Mouse (Mus musculus) limb, embryonic 11.5 days (tissue): Measurements from ENCODE around the gene Phlpp1. TPM values are rescaled to one million over a fixed set of nuclear protein-coding genes. Genes with fewer than 3 reads are reported as not detected.

Experiments used
- ATAC-seq: fragments of 200-750 bp; cut with Nextera tagmentation; 2 replicates; pipeline ENCODE4 v1.8.0; 2017; ENCODE audit warnings: low read depth; ENCODE audit not compliant: insufficient number of reproducible peaks, low FRiP score, low TSS enrichment
- DNase-seq: peaks from one replicate; pipeline ENCODE4 v3.0.0-alpha.2; 2015; ENCODE audit warnings: low spot score
- H3K27ac ChIP-seq: fragments of 300-500 bp; sonication (generic); replicated peaks from 2 replicates; pipeline ENCODE4 v1.5.1; 2014; ENCODE audit warnings: low read depth, mild to moderate bottlenecking, low read length
- H3K27me3 ChIP-seq: fragments of 300-500 bp; sonication (generic); 2 replicates; pipeline ENCODE4 v1.6.1; 2014; ENCODE audit warnings: mild to moderate bottlenecking, low read length, mixed read lengths; ENCODE audit not compliant: control insufficient read depth, insufficient read depth
- H3K36me3 ChIP-seq: fragments of 300-500 bp; sonication (generic); 2 replicates; pipeline ENCODE4 v1.6.1; 2014; ENCODE audit warnings: mild to moderate bottlenecking, low read length, moderate library complexity, mixed read lengths; ENCODE audit not compliant: control insufficient read depth, insufficient read depth
- H3K4me1 ChIP-seq: fragments of 300-500 bp; sonication (generic); 2 replicates; pipeline ENCODE4 v1.6.1; 2014; ENCODE audit warnings: low read length, mixed read lengths; ENCODE audit not compliant: control insufficient read depth, insufficient read depth
- H3K4me2 ChIP-seq: fragments of 300-500 bp; sonication (generic); 2 replicates; pipeline ENCODE4 v1.6.1; 2014; ENCODE audit warnings: low read depth, mild to moderate bottlenecking, moderate library complexity; ENCODE audit not compliant: severe bottlenecking
- H3K4me3 ChIP-seq: fragments of 300-500 bp; sonication (generic); 2 replicates; pipeline ENCODE4 v1.5.1; 2014; ENCODE audit warnings: low read depth, low read length
- H3K9ac ChIP-seq: fragments of 300-500 bp; sonication (generic); 2 replicates; pipeline ENCODE4 v1.6.1; 2014; ENCODE audit warnings: mild to moderate bottlenecking, low read length
- H3K9me3 ChIP-seq: fragments of 300-500 bp; sonication (generic); 2 replicates; pipeline ENCODE4 v1.6.1; 2016; ENCODE audit warnings: low read length; ENCODE audit not compliant: control insufficient read depth
- WGBS: fragments of 180-500 bp; shearing (Covaris S2); extraction: QIAGEN DNeasy Blood & Tissue Kit; methylation state at CpG from one replicate; pipeline ENCODE4 v1.1.7; 2014; 5-methylcytosine and 5-hydroxymethylcytosine counted together
- polyA plus RNA-seq: library from polyadenylated mRNA; unstranded; fragments of >200 nt; fragmentation: Nextera tagmentation; extraction: Ambion mirVana; gene quantifications from 2 replicates; pipeline ENCODE4 v1.2.1, GENCODE M21; 2014

The Phlpp1 gene
- polyA plus RNA-seq, 1 experiment from 2014 or later, result 3.2 TPM

GRCm38 (mm10) chr1:106276824-106277223 is 105.3 kb downstream of the Phlpp1 start:
- 57% methylated on average over 1 of the region's 1 CpGs for WGBS
- no peaks in the 10 kb centered on the region for H3K4me1 ChIP-seq

DNA sequence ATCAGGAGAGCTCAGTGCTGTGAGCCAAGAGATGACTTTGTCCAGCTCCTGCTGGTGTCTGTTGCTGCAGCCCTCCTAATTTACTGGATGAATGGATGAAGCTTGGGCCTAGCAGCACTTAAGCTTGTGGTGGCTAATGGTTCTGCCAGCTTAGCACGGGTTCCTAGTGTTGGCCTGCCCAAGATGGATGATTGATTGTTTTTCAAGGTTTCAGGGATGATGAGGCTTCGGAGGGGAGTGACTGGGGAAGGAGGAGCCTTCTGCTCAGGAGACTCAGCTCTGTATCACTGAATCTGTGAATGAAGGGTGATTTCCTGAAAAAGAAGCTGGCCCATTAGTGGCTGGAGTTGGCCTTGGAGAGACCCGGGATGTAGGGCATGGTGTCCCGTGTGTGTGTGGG is 105.7 kb downstream of the Phlpp1 start:
- H3K9ac ChIP-seq, result no peak overlapping the region
- no peaks in the 10 kb centered on the region for H3K9me3 ChIP-seq
- no peak overlapping the region for H3K4me2 ChIP-seq
- no peak overlapping the region for H3K27ac ChIP-seq
- no peaks in the 10 kb centered on the region for H3K36me3 ChIP-seq
- WGBS, result 61% methylated on average over 4 of the region's 4 CpGs
- H3K4me1 ChIP-seq, result no peaks in the 10 kb centered on the region
- DNase-seq (no peak), ATAC-seq (no peak)
- H3K27me3 ChIP-seq, result no peaks in the 10 kb centered on the region
- no peak overlapping the region for H3K4me3 ChIP-seq

More at GRCm38 (mm10) chr1:106276824-106277223, 105.3 kb downstream of the Phlpp1 start:
- no peak overlapping the region for H3K4me2 ChIP-seq
- ATAC-seq, result no peak
- no peak for DNase-seq
- no peaks in the 10 kb centered on the region for H3K27me3 ChIP-seq
- no peak overlapping the region for H3K4me3 ChIP-seq
- no peaks in the 10 kb centered on the region for H3K9me3 ChIP-seq
- no peak overlapping the region for H3K27ac ChIP-seq
- no peaks in the 10 kb centered on the region for H3K36me3 ChIP-seq
- H3K9ac ChIP-seq, result no peak overlapping the region

DNA sequence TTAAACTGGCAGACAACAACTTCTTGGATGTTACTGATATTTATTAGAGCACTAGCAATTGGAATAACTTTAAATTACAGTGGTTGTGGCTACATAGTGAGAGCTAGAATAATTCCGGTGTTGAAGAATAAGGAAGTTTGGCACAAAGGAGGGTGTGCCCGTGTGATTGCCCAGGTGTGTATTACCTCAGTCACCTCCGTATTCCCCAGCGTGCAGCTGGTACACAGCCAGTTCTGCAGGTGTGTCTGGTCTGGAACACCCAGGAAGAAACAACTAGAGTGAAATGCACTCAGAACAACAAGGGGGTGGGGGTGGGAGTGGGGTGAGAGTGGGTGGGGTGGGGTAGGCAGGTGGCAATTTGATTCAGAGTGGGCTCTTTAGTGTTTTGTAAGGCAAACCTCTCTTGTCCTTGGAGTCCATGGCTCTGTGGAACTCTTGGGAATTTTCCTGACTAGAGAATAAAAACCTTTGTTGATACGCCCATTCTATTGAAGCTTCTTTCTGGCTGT is 107.1 kb downstream of the Phlpp1 start:
- Histone ChIP-seq H3K4me3 (no peak overlapping the region), H3K27ac (no peak overlapping the region), H3K4me1 (no peaks in the 10 kb centered on the region), H3K36me3 (no peaks in the 10 kb centered on the region), H3K9ac (no peak overlapping the region), H3K27me3 (no peaks in the 10 kb centered on the region), H3K4me2 (no peak overlapping the region), H3K9me3 (no peaks in the 10 kb centered on the region)
- DNase-seq (no peak), ATAC-seq (no peak)
- WGBS, result 90% methylated on average over 5 of the region's 5 CpGs

GRCm38 (mm10) chr1:106279404-106280123 is 108.0 kb downstream of the Phlpp1 start:
- ATAC-seq, result no peak
- H3K27ac ChIP-seq, result no peak overlapping the region
- 81% methylated on average over 2 of the region's 2 CpGs for WGBS
- no peak overlapping the region for H3K9ac ChIP-seq
- no peak overlapping the region for H3K4me3 ChIP-seq
- H3K27me3 ChIP-seq, result no peaks in the 10 kb centered on the region
- H3K4me2 ChIP-seq, result no peak overlapping the region
- H3K9me3 ChIP-seq, result no peaks in the 10 kb centered on the region
- no peaks in the 10 kb centered on the region for H3K4me1 ChIP-seq
- no peaks in the 10 kb centered on the region for H3K36me3 ChIP-seq
- no peak for DNase-seq

DNA sequence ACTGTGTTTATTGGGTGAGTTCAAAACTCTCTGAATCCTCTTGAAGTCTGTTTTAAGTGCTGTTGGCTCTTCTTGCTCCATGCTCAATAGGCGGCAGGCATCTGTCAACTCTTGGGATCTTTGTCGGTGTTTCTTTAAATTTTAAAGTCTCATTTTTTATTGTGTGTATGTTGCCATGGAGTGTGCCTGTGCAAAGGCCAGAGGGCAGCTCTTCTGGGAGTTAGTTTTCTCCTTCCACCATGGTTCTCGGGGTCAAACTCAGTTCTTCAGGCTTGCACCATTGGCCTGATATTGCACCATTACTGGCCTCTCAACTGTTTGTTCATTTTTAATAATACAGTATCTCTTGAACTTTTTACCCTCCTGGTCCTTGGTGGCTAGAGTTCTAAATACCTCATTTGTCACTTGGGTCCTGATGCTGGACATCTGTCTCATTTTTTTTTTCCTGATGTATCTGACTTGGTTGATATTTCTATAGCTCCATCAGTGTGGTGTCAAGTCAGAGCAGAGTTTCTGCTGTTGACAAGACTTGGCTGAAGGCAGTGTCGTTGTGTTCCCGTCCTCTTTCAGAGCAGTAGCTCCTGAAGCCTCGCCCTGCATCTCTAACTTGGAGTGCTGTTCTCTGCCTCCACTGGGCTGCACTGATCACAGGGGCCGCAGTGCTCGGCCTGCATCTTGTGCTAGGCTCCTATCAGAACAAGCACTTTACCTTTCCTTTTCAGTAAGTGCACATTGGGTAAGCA is 108.8 kb downstream of the Phlpp1 start:
- WGBS, result 84% methylated on average over 8 of the region's 8 CpGs
- Histone ChIP-seq H3K4me3 (no peak overlapping the region), H3K9me3 (no peaks in the 10 kb centered on the region), H3K4me1 (no peaks in the 10 kb centered on the region), H3K27me3 (no peaks in the 10 kb centered on the region), H3K4me2 (no peak overlapping the region), H3K27ac (no peak overlapping the region), H3K36me3 (no peaks in the 10 kb centered on the region), H3K9ac (no peak overlapping the region)
- DNase-seq, result no peak
- ATAC-seq, result no peak

GRCm38 (mm10) chr1:106286815-106287214 is 115.3 kb downstream of the Phlpp1 start:
- H3K36me3 ChIP-seq, result no peaks in the 10 kb centered on the region
- no peak overlapping the region for H3K4me3 ChIP-seq
- 93% methylated on average over 7 of the region's 7 CpGs for WGBS
- H3K4me2 ChIP-seq, result no peak overlapping the region
- ATAC-seq (no peak), DNase-seq (no peak)
- H3K27me3 ChIP-seq, result no peaks in the 10 kb centered on the region
- no peaks in the 10 kb centered on the region for H3K9me3 ChIP-seq
- H3K9ac ChIP-seq, result no peak overlapping the region
- no peaks in the 10 kb centered on the region for H3K4me1 ChIP-seq
- H3K27ac ChIP-seq, result no peak overlapping the region

GRCm38 (mm10) chr1:106289065-106289464 is 117.5 kb downstream of the Phlpp1 start:
- H3K36me3 ChIP-seq, result no peaks in the 10 kb centered on the region
- H3K4me1 ChIP-seq, result no peaks in the 10 kb centered on the region
- DNase-seq, result no peak
- H3K9me3 ChIP-seq, result no peaks in the 10 kb centered on the region
- H3K27me3 ChIP-seq, result no peaks in the 10 kb centered on the region
- WGBS, result 88% methylated on average over 5 of the region's 5 CpGs
- no peak for ATAC-seq
- no peak overlapping the region for H3K9ac ChIP-seq
- no peak overlapping the region for H3K4me2 ChIP-seq
- no peak overlapping the region for H3K4me3 ChIP-seq
- H3K27ac ChIP-seq, result no peak overlapping the region

GRCm38 (mm10) chr1:106289580-106289979 is 118.0 kb downstream of the Phlpp1 start:
- DNase-seq (no peak), ATAC-seq (no peak)
- no peak overlapping the region for H3K9ac ChIP-seq
- H3K36me3 ChIP-seq, result no peaks in the 10 kb centered on the region
- H3K4me2 ChIP-seq, result no peak overlapping the region
- 92% methylated on average over 2 of the region's 2 CpGs for WGBS
- H3K4me1 ChIP-seq, result no peaks in the 10 kb centered on the region
- no peaks in the 10 kb centered on the region for H3K27me3 ChIP-seq
- no peaks in the 10 kb centered on the region for H3K9me3 ChIP-seq
- no peak overlapping the region for H3K27ac ChIP-seq
- no peak overlapping the region for H3K4me3 ChIP-seq
